Mouse (Mus musculus): ENCODE data around the gene Lrp1. TPM values are rescaled to one million over a fixed set of nuclear protein-coding genes. Genes with fewer than 3 reads are reported as not detected.

Lrp1 gene
- polyA plus RNA-seq, 1 experiment from 2014 or later: 31.2 TPM

DNA sequence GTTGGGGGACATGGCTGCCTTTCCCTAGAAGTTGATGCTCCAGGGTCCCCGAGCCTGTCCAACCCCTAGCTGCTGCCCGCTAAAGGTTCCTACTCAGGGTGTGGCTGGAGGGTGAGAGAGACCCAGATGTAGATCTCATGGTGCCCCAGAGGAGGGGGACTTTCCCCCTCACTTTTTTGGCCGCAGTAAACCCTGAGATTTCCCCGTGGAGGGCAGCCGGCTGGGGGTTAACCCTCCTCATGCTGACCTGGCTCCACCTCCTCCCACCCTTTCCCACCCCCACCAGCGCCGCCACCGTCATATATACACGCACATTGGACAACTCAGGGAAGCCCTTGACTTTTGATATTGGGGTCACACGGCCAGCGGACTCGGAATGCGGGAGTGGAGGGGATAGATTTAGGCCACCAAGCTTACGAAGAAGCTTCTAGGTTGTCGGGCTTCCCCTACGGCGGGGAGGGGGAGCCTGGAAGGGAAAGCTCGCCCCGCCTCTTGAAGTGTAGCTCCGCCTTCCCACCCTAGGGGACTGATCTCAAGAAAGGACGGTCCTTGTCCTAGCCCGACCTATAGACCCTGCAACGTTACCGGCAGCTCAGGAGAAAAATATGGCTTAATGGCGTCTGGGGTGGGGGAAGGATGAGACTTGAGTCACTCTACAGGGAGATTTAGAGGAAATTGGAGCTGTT is 22.7 kb upstream of the Lrp1 start:
- Histone ChIP-seq H3K4me1 (replicated peaks) (peaks cover 20% of the 10 kb centered on the region), H3K4me3 (peak overlapping the region; percentile 72), H3K27me3 (no peaks in the 10 kb centered on the region), H3K9me3 (replicated peaks) (no peaks in the 10 kb centered on the region), H3K9ac (peak overlapping the region; percentile 77), H3K36me3 (peaks cover 14% of the 10 kb centered on the region; the same call in 1 of the 2 replicates), H3K4me2 (peak overlapping the region; percentile 89), H3K27ac (peak overlapping the region; percentile 96)
- peak; percentile 59 for ATAC-seq (replicated peaks; ENCODE audit: insufficient number of reproducible peaks, insufficient read depth, low FRiP score, low read depth)
- under 1% methylated on average over 25 of the region's 25 CpGs for WGBS

DNA sequence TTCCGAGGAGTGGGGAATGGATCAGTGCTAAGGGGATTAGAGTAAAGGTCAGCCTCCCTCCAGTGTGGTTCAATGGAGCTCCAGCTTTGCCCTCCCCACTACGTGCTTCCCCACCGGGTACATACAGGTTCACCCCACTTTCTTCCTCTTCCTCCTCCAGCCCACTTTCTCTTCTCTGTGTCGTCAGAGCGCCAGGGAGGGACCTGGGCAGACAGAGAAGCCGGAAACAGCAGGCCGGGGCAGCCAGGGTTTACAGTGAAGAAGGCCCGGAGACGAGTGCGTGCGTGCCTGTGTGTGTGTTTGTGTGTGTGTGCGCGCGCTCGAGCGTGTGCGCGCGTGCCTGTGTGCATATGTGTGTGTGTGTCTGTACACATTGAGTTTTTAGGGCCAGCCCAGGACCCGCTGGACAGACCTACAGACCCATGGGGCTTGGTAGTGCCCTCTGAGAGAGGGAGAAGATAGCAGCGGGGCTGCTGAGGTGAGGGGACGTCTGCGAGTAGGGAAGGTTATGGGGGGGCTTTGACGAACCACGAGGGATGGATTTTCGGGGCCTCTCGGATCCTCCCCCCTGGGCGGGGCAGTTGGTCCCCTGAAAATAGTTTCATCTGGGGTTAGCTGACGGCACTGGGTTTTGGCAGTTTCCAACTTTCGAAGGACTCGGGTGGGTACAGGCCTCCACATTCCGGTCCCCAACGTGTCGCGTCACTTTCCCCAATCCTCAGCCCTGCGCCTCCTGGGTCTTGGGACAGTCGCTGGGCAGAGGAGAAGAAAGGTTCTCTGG is 22.0 kb upstream of the Lrp1 start, which contains the start of gene Stat6:
Stat6 (plus strand) TSS at position 215 of the 781 bp plus-strand sequence.
- H3K9ac ChIP-seq: peak within 1 kb of the TSS; percentile 77
- H3K27me3 ChIP-seq: no peaks in the 10 kb centered on the region
- peaks cover 6% of the 10 kb centered on the region; the same call in 1 of the 2 replicates for H3K36me3 ChIP-seq
- no peaks in the 10 kb centered on the region for H3K9me3 ChIP-seq (replicated peaks)
- peak within 1 kb of the TSS; percentile 96 for H3K27ac ChIP-seq
- peak within 1 kb of the TSS; percentile 89 for H3K4me2 ChIP-seq
- peak; percentile 56 for ATAC-seq (replicated peaks; ENCODE audit: insufficient number of reproducible peaks, insufficient read depth, low FRiP score, low read depth)
- H3K4me1 ChIP-seq (replicated peaks): peaks cover 20% of the 10 kb centered on the region
- 2% methylated on average over 37 of the region's 37 CpGs for WGBS
- H3K4me3 ChIP-seq: peak within 1 kb of the TSS; percentile 72

DNA sequence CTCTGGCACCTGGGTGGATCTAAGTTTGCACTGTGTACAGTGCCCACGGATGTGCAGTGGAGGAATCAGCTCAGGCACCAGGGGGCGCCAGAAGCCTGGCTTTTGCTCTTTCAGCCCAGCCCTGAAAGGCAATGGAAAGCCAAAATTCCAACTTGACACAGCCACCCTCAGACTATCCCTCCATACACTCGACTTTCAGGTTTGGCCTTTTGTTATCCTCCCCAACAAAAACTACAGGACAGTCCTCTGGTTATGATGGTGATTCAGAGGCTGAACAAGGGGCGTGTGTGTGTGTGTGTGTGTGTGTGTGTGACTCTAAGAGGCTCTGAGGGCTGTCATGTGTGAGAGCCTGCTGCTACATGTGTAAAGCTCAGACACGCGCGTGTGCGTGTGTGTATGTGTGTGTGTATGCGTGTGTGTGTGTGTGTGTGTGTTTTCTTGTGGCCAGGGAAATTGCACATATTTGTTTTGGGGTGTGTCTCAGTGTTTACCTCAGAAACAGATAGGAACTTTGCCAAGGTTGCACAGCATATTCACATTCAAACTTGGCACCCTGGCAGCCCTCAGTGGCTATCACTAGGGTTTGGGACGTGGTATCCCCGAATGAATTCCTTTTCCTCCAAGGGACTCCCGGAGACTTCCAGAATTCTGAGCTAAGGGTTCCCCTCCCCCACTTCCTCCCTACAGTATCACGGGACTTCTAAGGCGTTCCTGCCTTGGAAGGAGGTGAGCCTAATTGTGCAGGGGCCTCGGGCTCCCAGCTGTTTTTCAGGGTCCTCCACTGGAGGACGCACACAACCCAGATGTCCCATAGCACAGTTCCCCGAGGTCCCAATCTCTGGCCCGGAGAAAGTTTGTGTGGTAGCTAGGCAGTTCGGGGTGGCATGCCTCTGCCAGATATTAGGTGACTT is 21.2 kb upstream of the Lrp1 start:
- 4% methylated on average over 19 of the region's 19 CpGs for WGBS
- no peaks in the 10 kb centered on the region for H3K27me3 ChIP-seq
- peak overlapping the region; percentile 96 for H3K27ac ChIP-seq
- peak overlapping the region; percentile 77 for H3K9ac ChIP-seq
- peak; percentile 65 for ATAC-seq (replicated peaks; ENCODE audit: insufficient number of reproducible peaks, insufficient read depth, low FRiP score, low read depth)
- peak overlapping the region; percentile 89 for H3K4me2 ChIP-seq
- H3K4me3 ChIP-seq: peak overlapping the region; percentile 72
- H3K36me3 ChIP-seq: 0 out of 2 replicates have a peak, but pooled peaks cover 5% of the 10 kb centered on the region
- H3K4me1 ChIP-seq (replicated peaks): peaks cover 21% of the 10 kb centered on the region
- H3K9me3 ChIP-seq (replicated peaks): no peaks in the 10 kb centered on the region

DNA sequence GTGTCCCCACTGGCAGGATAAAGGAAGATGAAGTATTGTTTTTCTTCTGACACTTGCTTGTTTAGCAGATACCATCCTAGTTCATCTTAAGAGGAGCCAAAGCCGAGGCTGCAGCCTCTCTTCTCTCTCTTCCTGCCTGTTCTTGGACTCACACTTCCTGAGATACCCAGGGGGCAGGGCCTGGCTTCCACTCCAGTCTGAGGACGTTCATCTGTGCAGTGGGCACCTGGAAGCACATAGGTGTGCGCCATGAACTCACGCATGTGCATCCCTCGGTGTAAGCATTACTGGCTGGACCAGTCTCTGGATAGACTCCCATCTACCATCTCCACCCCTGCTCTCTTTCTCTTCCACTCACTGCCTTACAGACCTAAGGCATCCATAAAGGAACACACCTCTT is 19.5 kb upstream of the Lrp1 start:
- H3K4me1 ChIP-seq (replicated peaks): peaks cover 22% of the 10 kb centered on the region
- H3K27me3 ChIP-seq: no peaks in the 10 kb centered on the region
- no peak overlapping the region for H3K4me2 ChIP-seq
- H3K27ac ChIP-seq: no peak overlapping the region
- no peaks in the 10 kb centered on the region for H3K9me3 ChIP-seq (replicated peaks)
- ATAC-seq (replicated peaks; ENCODE audit: insufficient number of reproducible peaks, insufficient read depth, low FRiP score, low read depth): no peak
- no peak overlapping the region for H3K9ac ChIP-seq
- H3K4me3 ChIP-seq: no peak overlapping the region
- H3K36me3 ChIP-seq: no peaks in the 10 kb centered on the region
- WGBS: 55% methylated on average over 5 of the region's 5 CpGs

DNA sequence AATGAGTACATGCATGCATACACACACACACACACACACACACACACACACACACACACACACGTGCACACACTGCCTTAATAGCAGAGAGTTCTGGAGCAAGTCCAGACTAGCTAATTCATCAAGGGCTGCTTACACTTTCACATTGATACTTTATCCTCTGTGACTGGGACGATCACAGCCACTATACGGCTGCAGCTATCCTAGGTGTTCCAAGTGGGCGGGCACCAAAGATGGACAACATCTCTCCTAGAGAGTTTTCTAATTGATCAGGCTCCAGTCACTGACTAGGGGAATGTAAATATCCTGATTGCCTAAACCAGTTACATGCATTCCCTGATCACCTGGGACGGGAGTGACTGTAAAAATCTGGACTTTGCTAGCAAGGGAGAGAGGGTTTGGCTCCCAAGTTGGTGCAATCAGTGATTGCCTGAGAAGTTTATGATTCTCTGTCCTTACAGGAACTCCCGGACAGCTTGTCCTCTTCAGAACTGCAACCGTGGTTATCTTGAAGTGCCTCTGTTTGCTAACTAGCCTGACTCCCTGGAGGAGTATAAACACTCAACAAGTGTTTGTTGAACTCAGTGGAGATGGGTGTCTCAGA is 11.8 kb upstream of the Lrp1 start:
- no peak overlapping the region for H3K27ac ChIP-seq
- no peak overlapping the region for H3K4me3 ChIP-seq
- no peak overlapping the region for H3K4me2 ChIP-seq
- H3K36me3 ChIP-seq: no peaks in the 10 kb centered on the region
- no peak for ATAC-seq (replicated peaks; ENCODE audit: insufficient number of reproducible peaks, insufficient read depth, low FRiP score, low read depth)
- peaks cover 2% of the 10 kb centered on the region; the same call in 1 of the 2 replicates for H3K4me1 ChIP-seq (replicated peaks)
- no peaks in the 10 kb centered on the region for H3K27me3 ChIP-seq
- WGBS: 46% methylated on average over 7 of the region's 7 CpGs
- no peak overlapping the region for H3K9ac ChIP-seq
- H3K9me3 ChIP-seq (replicated peaks): no peaks in the 10 kb centered on the region

DNA sequence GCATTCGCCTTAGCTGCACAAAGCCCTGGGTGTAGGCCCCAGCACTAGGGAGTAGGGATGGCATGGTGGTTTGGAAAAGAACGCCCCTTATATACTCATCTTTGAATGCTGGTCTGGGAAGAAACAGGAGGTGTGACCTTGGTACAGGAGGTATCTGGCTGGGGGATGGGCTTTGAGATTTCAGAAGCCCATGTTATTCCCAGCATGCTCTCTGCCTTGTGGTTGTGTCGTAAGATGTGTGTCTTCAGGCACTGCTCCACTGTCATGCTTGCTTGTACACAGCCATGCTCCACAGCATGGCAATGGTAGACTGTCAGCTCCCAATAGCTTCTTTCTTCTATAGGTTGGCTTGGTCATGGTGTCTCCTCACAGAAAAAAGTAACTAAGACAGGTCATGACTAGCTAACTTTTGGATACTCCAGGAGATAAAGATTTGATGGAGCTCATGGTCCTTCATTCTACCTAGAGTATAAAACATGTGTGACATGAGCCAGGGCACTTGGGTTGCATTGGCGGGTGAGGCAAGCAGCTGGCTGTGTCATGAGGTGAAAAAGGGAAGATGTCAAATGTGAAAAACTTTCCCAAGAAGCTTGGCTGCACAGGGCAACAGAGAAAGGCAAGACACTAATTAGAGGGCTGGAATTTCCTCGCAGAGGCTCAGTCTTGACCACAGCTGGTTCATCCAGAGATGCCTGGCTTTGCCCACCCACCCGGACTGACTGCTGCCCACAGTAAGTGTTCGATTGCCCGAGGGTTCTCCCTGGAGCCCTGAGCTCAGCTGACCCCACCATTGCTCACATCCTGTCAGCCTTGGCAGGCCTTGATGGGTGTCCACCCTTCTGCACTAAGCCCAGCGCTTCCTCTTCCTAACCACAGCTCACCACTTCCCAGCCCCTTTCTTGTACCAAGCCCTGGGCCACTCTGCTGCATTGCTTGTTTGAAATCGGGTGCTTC is 10.6 kb upstream of the Lrp1 start:
- 76% methylated on average over 10 of the region's 10 CpGs for WGBS
- Histone ChIP-seq H3K4me1 (replicated peaks) (no peaks in the 10 kb centered on the region), H3K9me3 (replicated peaks) (no peaks in the 10 kb centered on the region), H3K36me3 (no peaks in the 10 kb centered on the region), H3K27ac (no peak overlapping the region), H3K4me2 (no peak overlapping the region), H3K9ac (no peak overlapping the region), H3K4me3 (no peak overlapping the region), H3K27me3 (no peaks in the 10 kb centered on the region)
- no peak for ATAC-seq (replicated peaks; ENCODE audit: insufficient number of reproducible peaks, insufficient read depth, low FRiP score, low read depth)

DNA sequence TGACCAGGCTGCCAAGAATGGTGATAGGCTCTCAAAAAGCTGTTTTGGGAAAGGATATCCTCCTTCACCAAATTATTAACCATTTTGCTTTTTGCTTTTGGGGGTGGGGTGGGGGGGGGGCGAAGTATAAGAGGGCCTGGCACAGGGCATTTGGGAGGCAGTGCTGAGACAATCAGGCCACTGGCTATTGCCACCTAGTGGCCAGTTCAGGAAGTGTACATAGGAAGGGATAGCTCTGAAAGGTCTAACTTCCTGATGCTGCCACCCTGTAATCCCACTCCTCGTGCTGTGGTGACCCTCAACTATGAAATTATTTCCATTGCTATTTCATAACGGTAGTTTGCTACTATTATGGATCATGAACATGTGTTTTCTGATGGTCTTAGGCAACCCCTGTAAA is 5.5 kb upstream of the Lrp1 start:
- Histone ChIP-seq H3K36me3 (no peaks in the 10 kb centered on the region), H3K9ac (no peak overlapping the region), H3K4me1 (replicated peaks) (peaks cover 6% of the 10 kb centered on the region; the same call in 1 of the 2 replicates), H3K4me2 (no peak overlapping the region), H3K27ac (no peak overlapping the region), H3K4me3 (no peak overlapping the region), H3K27me3 (no peaks in the 10 kb centered on the region), H3K9me3 (replicated peaks) (no peaks in the 10 kb centered on the region)
- WGBS: 93% methylated on average over 3 of the region's 3 CpGs
- no peak for ATAC-seq (replicated peaks; ENCODE audit: insufficient number of reproducible peaks, insufficient read depth, low FRiP score, low read depth)

DNA sequence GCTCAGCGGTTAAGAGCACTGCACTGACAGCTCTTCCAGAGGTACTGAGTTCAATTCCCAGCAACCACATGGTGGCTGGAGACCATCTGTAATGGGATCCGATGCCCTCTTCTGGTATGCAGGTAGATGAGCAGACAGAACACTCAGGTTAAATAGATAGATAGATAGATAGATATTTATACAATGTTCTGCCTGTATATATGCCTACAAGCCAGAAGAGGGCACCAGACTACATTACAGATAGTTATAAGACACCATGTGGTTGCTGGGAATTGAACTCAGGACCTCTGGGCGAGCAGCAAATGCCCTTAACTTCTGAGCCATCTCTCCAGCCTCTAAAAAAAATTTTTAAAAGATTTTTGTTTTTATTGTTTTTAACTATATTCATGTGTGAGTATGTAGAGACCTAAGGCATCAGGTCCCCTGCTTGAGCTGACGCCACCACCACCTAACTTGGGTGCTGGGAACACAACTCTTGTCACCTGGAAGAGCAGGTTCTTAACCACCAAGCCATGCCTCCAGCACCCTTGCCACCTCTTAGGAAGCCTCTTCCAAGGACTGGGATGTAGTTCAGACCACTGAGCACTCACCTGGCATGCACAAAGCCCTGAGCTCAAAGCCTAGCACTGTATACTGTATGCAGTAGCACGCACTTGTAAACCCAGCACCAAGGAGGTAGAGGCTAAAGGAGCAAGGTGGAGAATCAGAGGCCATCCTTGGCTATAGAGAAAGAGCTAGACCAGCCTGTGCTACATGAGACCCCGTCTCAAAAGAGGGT is 2.7 kb upstream of the Lrp1 start:
- Histone ChIP-seq H3K4me3 (no peak overlapping the region), H3K4me1 (replicated peaks) (peaks cover 26% of the 10 kb centered on the region), H3K27ac (no peak overlapping the region), H3K4me2 (no peak overlapping the region), H3K36me3 (no peaks in the 10 kb centered on the region), H3K9ac (no peak overlapping the region), H3K9me3 (replicated peaks) (no peaks in the 10 kb centered on the region), H3K27me3 (peaks cover 2% of the 10 kb centered on the region; the same call in 1 of the 2 replicates)
- WGBS: 89% methylated on average over 6 of the region's 6 CpGs
- ATAC-seq (replicated peaks; ENCODE audit: insufficient number of reproducible peaks, insufficient read depth, low FRiP score, low read depth): no peak

DNA sequence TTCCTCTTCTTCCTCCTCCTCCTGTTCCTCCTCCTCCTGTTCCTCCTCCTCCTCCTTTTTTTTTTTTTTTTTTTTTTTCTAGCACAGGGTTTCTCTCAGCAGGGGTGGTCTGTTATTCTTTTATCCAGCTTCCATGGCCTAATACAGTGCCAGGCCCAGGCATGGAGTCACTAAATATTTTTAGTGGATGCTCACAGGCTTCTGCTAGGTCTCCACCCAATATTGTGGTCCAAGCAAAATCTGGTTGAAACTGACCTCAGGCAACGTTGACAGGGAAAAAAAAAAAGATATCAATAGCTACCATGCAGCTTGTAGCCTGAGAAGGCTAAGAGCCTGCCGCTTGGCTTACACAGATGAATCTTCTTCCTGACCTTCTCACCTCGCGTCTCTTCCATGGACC is 1.7 kb upstream of the Lrp1 start:
- peak overlapping the region; percentile 89; the same call in 1 of the 2 replicates for H3K4me2 ChIP-seq
- no peaks in the 10 kb centered on the region for H3K9me3 ChIP-seq (replicated peaks)
- H3K27me3 ChIP-seq: peaks cover 2% of the 10 kb centered on the region; the same call in 1 of the 2 replicates
- H3K9ac ChIP-seq: no peak overlapping the region
- no peak for ATAC-seq (replicated peaks; ENCODE audit: insufficient number of reproducible peaks, insufficient read depth, low FRiP score, low read depth)
- WGBS: 69% methylated on average over 4 of the region's 4 CpGs
- peaks cover 33% of the 10 kb centered on the region for H3K4me1 ChIP-seq (replicated peaks)
- no peak overlapping the region for H3K4me3 ChIP-seq
- peak overlapping the region; percentile 92; the same call in 1 of the 2 replicates for H3K27ac ChIP-seq
- H3K36me3 ChIP-seq: no peaks in the 10 kb centered on the region

Data from heart, embryonic 15.5 days (tissue).